Mouse (Mus musculus) kidney, embryonic 14.5 days (tissue): ENCODE results near the gene Kcnj9. TPM values are rescaled to one million over a fixed set of nuclear protein-coding genes. Genes with fewer than 3 reads are reported as not detected.

Experiments used
- ATAC-seq: fragments of 200-750 bp; cut with Nextera tagmentation; 2 replicates; pipeline ENCODE4 v1.8.0; 2017; ENCODE audit warnings: moderate number of reproducible peaks, mild to moderate bottlenecking, moderate TSS enrichment, moderate library complexity; ENCODE audit not compliant: low FRiP score, low TSS enrichment
- H3K27ac ChIP-seq: fragments of 300-500 bp; sonication (generic); 2 replicates; pipeline ENCODE4 v1.5.1; 2014; ENCODE audit warnings: low read depth, mild to moderate bottlenecking, low read length, moderate library complexity, mixed read lengths
- H3K27me3 ChIP-seq: fragments of 300-500 bp; sonication (generic); 2 replicates; pipeline ENCODE4 v1.6.1; 2014; ENCODE audit warnings: mild to moderate bottlenecking, low read length; ENCODE audit not compliant: control insufficient read depth, insufficient read depth
- H3K36me3 ChIP-seq: fragments of 300-500 bp; sonication (generic); 2 replicates; pipeline ENCODE4 v1.6.1; 2014; ENCODE audit warnings: low read length, mixed read lengths; ENCODE audit not compliant: control insufficient read depth, insufficient read depth
- H3K4me1 ChIP-seq: fragments of 300-500 bp; sonication (generic); 2 replicates; pipeline ENCODE4 v1.6.1; 2014; ENCODE audit warnings: low read length, mixed read lengths; ENCODE audit not compliant: control insufficient read depth, insufficient read depth
- H3K4me2 ChIP-seq: fragments of 300-500 bp; sonication (generic); replicated peaks from 2 replicates; pipeline ENCODE4 v1.6.1; 2014; ENCODE audit warnings: low read depth, mild to moderate bottlenecking, low read length
- H3K4me3 ChIP-seq: fragments of 300-500 bp; sonication (generic); 2 replicates; pipeline ENCODE4 v1.5.1; 2014; ENCODE audit warnings: mild to moderate bottlenecking, low read length
- H3K9ac ChIP-seq: fragments of 300-500 bp; sonication (generic); 2 replicates; pipeline ENCODE4 v1.6.1; 2014; ENCODE audit warnings: low read depth, mild to moderate bottlenecking, low read length, moderate library complexity
- H3K9me3 ChIP-seq: fragments of 300-500 bp; sonication (generic); 2 replicates; pipeline ENCODE4 v1.6.1; 2016; ENCODE audit warnings: low read length; ENCODE audit not compliant: control insufficient read depth
- WGBS: fragments of 180-500 bp; shearing (Covaris S2); extraction: QIAGEN DNeasy Blood & Tissue Kit; methylation state at CpG from one replicate; pipeline ENCODE4 v1.1.7; 2014; 5-methylcytosine and 5-hydroxymethylcytosine counted together
- polyA plus RNA-seq: library from polyadenylated mRNA; unstranded; fragments of >200 nt; fragmentation: Nextera tagmentation; extraction: Ambion mirVana; gene quantifications from 2 replicates; pipeline ENCODE4 v1.2.1, GENCODE M21; 2014

Kcnj9 gene
- polyA plus RNA-seq, 1 experiment from 2014 or later: not detected

DNA sequence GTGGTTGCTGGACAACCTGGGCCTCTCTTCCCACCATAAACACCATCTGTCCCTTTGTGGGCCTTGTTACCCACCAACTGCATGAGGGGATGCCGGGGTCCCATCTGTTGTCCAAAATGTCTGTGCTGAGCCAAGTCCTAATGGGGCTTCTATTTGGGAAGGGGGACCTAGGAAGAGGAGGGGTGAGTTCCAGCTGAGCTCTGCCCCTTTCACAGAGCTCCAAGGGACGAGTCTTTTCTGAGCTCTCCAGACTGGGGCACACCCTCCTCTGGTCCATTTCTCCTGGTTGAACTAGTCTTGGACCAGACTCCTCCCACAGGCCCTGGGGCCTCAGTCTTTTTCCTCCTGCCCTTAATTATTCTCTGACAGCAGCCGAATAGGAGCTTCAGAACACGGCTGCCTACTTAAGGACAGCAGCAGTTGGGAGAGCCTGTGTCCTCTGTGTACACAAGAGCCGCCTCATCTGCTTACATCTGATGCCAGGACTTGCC is 9.2 kb downstream of the Kcnj9 start:
- no peak overlapping the region for H3K4me3 ChIP-seq
- H3K27ac ChIP-seq: no peak overlapping the region
- 17% methylated on average over 5 of the region's 5 CpGs for WGBS
- no peak overlapping the region for H3K9ac ChIP-seq
- peaks cover 11% of the 10 kb centered on the region for H3K36me3 ChIP-seq
- H3K27me3 ChIP-seq: 0 out of 2 replicates have a peak, but pooled peaks cover 2% of the 10 kb centered on the region
- no peaks in the 10 kb centered on the region for H3K9me3 ChIP-seq
- 0 out of 2 replicates have a peak, but pooled peaks cover 2% of the 10 kb centered on the region for H3K4me1 ChIP-seq
- H3K4me2 ChIP-seq: no peak overlapping the region
- ATAC-seq: no peak

DNA sequence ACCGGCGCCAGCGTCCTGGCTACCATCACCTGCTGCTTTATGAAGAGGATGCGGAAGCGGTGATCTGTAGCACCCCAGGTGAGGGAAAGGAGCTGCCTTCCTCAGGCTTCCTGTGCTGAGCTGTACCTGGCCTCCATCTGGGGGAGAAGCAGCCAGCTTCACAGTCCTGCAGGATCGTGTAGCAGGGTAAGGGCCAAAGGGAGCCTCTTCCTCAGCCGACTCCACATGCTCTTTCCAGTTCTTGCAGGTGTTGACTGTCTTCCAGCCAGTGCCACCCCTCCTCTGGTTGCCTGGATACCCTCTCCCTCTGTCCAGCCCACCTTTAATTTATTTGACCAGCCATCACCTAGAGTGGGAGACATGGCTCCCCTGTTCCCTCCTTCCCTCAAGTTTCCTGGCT is 9.8 kb downstream of the Kcnj9 start:
- H3K27ac ChIP-seq: no peak overlapping the region
- H3K36me3 ChIP-seq: peaks cover 11% of the 10 kb centered on the region
- no peak for ATAC-seq
- H3K27me3 ChIP-seq: no peaks in the 10 kb centered on the region
- 0 out of 2 replicates have a peak, but pooled peaks cover 5% of the 10 kb centered on the region for H3K4me1 ChIP-seq
- WGBS: 67% methylated on average over 7 of the region's 7 CpGs
- no peaks in the 10 kb centered on the region for H3K9me3 ChIP-seq
- no peak overlapping the region for H3K9ac ChIP-seq
- H3K4me2 ChIP-seq: no peak overlapping the region
- H3K4me3 ChIP-seq: no peak overlapping the region

DNA sequence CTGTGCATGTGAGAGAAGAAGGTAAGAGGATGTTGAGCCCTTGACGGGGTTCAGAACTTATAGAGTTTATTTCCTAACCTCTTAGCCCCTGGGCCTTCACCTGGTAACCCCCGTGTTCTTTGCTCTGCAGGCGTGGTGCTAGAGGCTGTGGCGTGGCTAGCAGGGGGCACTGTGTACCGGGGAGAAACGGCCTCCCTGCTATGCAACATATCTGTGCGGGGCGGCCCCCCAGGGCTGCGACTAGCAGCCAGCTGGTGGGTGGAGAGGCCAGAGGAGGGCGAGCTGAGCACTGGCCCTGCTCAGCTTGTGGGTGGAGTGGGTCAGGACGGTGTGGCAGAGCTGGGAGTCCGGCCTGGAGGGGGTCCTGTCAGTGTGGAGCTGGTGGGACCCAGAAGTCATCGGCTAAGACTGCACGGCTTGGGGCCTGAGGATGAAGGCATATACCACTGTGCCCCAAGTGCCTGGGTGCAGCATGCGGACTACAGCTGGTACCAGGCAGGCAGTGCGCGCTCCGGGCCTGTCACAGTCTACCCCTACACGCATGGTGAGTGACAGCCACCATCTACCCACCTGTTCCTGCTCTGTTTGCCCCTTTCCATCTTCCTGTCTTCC is 10.6 kb downstream of the Kcnj9 start:
- H3K27ac ChIP-seq: no peak overlapping the region
- H3K9ac ChIP-seq: no peak overlapping the region; the same call in 1 of the 2 replicates
- 87% methylated on average over 18 of the region's 19 CpGs for whole genome bisulfite sequencing
- peaks cover 11% of the 10 kb centered on the region for H3K36me3 ChIP-seq
- 0 out of 2 replicates have a peak, but pooled peaks cover 8% of the 10 kb centered on the region for H3K4me1 ChIP-seq
- ATAC-seq: no peak
- H3K9me3 ChIP-seq: no peaks in the 10 kb centered on the region
- no peaks in the 10 kb centered on the region for H3K27me3 ChIP-seq
- H3K4me2 ChIP-seq: no peak overlapping the region
- H3K4me3 ChIP-seq: no peak overlapping the region

DNA sequence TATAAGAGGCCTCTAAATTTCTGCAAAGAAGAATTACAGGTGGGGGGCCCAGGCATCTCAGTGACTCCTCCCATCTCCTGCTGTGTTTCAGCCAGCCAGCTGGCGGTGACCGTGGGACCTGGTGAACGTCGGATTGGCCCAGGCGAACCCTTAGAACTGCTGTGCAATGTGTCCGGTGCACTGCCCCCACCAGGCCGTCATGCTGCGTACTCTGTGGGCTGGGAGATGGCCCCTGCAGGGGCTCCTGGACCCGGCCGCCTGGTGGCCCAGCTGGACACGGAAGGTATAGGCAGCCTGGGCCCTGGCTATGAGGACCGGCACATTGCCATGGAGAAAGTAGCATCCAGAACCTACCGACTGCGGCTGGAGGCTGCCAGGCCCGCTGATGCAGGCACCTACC is 11.2 kb downstream of the Kcnj9 start:
- H3K27ac ChIP-seq: no peak overlapping the region
- H3K9ac ChIP-seq: no peak overlapping the region; the same call in 1 of the 2 replicates
- 75% methylated on average over 15 of the region's 15 CpGs for WGBS
- peaks cover 11% of the 10 kb centered on the region for H3K36me3 ChIP-seq
- no peak overlapping the region for H3K4me2 ChIP-seq
- no peaks in the 10 kb centered on the region for H3K9me3 ChIP-seq
- H3K4me3 ChIP-seq: no peak overlapping the region
- H3K4me1 ChIP-seq: peaks cover 14% of the 10 kb centered on the region; the same call in 1 of the 2 replicates
- H3K27me3 ChIP-seq: no peaks in the 10 kb centered on the region
- ATAC-seq: no peak

DNA sequence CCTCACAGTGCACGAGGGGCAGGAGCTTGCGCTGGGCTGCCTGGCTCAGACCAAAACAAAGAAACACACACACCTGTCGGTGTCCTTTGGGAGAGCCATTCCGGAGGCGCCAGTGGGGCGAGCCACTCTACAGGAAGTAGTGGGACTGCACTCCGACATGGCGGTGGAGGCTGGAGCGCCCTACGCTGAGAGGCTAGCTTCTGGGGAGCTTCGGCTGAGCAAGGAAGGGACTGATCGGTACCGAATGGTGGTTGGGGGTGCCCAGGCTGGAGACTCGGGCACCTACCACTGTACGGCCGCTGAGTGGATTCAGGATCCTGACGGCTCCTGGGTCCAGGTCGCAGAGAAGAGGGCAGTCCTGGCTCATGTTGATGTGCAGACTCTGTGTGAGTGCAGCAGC is 11.7 kb downstream of the Kcnj9 start:
- Histone ChIP-seq H3K4me1 (peaks cover 18% of the 10 kb centered on the region; the same call in 1 of the 2 replicates), H3K27ac (no peak overlapping the region), H3K9me3 (no peaks in the 10 kb centered on the region), H3K9ac (no peak overlapping the region), H3K4me3 (no peak overlapping the region), H3K27me3 (no peaks in the 10 kb centered on the region), H3K36me3 (peaks cover 11% of the 10 kb centered on the region), H3K4me2 (no peak overlapping the region)
- WGBS: 60% methylated on average over 18 of the region's 18 CpGs
- no peak for ATAC-seq

DNA sequence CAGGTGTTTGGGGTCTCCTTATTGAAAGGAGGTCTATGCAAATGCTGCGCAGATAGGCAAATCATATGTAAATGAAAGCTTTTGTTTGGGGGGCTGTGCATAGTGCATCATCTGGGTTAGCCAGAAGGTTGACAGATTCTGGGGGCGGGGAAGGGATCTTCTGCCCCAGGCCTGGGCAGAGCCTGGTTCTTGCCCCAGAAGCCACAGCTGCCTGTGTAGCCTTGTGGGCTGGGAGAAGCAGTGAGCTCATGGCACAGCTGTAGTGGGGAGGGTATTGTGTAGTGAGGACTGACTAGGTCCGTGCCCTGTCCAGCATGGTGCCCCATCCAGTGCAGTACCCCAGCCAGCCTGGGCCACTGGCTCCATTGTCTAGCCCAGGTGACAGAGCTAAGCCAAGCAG is 14.2 kb downstream of the Kcnj9 start:
- Histone ChIP-seq H3K4me2 (no peak overlapping the region), H3K9ac (no peak overlapping the region), H3K4me3 (no peak overlapping the region), H3K27ac (no peak overlapping the region), H3K9me3 (no peaks in the 10 kb centered on the region), H3K36me3 (peaks cover 11% of the 10 kb centered on the region), H3K4me1 (peaks cover 29% of the 10 kb centered on the region), H3K27me3 (no peaks in the 10 kb centered on the region)
- 91% methylated on average over 3 of the region's 3 CpGs for WGBS
- ATAC-seq: no peak

DNA sequence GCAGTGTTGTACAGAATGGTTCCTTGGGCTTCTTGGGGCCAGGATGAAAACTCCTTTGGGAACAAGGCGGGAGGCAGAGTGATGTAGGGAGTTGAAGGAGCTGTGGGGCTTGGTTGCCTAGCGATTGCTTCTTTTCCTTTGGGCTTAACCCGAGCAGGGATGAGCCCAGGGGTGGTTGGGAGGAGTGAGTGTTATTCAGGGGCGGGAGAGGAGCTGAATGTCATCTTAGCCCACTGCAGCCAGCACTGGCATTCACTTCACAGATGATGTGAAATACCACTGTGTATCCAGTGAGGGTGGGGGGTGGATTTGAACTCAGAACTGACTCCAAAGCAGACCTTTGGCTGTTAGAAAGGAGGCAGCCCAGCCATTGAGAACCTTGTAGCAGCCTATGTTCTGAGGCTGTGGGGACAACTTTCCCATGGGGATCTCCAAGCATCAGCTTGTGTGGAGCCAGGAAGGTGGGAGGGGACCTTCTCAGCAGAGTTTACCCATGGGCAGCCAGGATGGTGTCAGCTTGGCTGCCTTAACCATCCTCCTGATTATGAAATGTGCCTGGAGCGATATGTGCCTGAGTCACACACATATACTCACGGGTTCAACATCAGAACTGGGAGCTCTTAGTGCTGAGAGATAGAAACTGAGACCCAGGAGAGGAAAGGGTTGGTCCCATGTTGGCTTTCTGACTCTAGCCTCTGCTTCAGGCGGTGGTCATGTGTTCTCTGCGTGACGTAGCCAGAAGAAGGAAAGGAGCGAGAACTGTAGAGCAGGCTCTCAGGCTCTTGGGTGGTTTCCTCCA is 15.3 kb downstream of the Kcnj9 start:
- peaks cover 8% of the 10 kb centered on the region for H3K36me3 ChIP-seq
- no peak overlapping the region for H3K9ac ChIP-seq
- no peak overlapping the region for H3K4me3 ChIP-seq
- no peaks in the 10 kb centered on the region for H3K27me3 ChIP-seq
- H3K9me3 ChIP-seq: no peaks in the 10 kb centered on the region
- no peak overlapping the region; the same call in 1 of the 2 replicates for H3K4me2 ChIP-seq
- no peak overlapping the region for H3K27ac ChIP-seq
- 80% methylated on average over 10 of the region's 10 CpGs for WGBS
- H3K4me1 ChIP-seq: peaks cover 29% of the 10 kb centered on the region
- ATAC-seq: no peak

DNA sequence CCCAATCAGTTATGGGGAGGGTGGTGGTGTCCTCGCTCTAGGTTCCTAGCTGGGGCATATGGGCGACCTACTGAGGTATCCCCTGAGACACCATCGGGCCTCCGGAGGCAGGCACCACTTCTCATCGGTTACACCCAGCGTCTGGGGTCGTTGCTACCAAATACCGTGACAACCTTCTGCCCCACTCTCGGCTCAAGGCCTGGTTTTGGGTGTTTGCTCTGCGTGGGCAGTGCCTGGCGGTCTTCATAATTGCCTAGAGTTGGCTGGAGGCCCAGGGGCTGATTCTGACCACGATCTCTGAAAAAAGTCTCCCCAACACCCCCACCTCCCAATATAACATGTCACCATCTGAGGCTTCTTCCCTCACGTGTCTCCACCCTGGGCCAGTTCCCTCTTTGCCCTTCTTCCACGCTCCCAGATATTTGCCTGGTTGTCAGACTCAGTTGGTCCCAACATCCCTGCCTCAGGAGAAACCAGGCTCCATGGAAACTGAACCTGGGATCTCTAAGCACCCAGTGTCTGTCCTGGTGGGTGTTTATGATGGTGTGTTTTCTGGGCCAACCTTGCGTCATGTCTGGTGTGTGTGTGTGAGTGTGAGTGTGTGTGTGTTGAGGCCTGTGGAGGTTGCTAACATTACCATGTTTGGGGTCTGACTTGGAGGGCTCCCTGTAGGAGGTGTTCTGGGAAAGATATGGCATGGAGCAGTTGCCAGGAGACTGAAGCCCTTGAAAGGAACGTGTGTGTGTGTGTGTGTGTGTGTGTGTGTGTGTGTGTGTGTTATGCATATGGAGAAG is 16.2 kb downstream of the Kcnj9 start:
- peaks cover 29% of the 10 kb centered on the region for H3K4me1 ChIP-seq
- peak overlapping the region; percentile 71 for H3K4me3 ChIP-seq
- 15% methylated on average over 16 of the region's 16 CpGs for WGBS
- 0 out of 2 replicates have a peak overlapping the region, but pooled peaks have one; percentile 24 for H3K27ac ChIP-seq
- H3K9me3 ChIP-seq: no peaks in the 10 kb centered on the region
- peaks cover 2% of the 10 kb centered on the region for H3K36me3 ChIP-seq
- peak; percentile 11 for ATAC-seq
- no peaks in the 10 kb centered on the region for H3K27me3 ChIP-seq
- H3K9ac ChIP-seq: peak overlapping the region; percentile 72
- H3K4me2 ChIP-seq: peak overlapping the region; percentile 89
